Mouse (Mus musculus) bone marrow, adult 2 months (tissue): ENCODE data around the gene Setd1b.

ENCODE experiments used
- CTCF ChIP-seq: fragments of 200-500 bp; IDR thresholded peaks from 2 replicates; pipeline ENCODE4 v1.5.1; 2011; ENCODE audit warnings: low read length, control low read depth; ENCODE audit not compliant: control insufficient read depth, insufficient read depth
- POLR2A ChIP-seq: fragments of 200-500 bp; IDR thresholded peaks from 2 replicates; pipeline ENCODE4 v1.6.1; 2011; ENCODE audit warnings: low read depth, mild to moderate bottlenecking, control low read depth, low read length, borderline replicate concordance; ENCODE audit not compliant: control insufficient read depth

GRCm38 (mm10) chr5:123146357-123146756 is 4.4 kb downstream of the Setd1b start:
- TF ChIP-seq POLR2A (no peak), CTCF (no peak)
